Comparison of ENCODE assay signal across 8 mouse cellular contexts in genomic region chr12:86883019-86883279, GRCm38 (mm10). TPM values are rescaled to one million over a fixed set of nuclear protein-coding genes. Genes with fewer than 3 reads are reported as not detected.
A peak's percentile ranks its signal among the peaks of the same experiment; 100 is the strongest.
DNase-seq lines count a peak whose midpoint lies in the region; ATAC-seq and TF ChIP-seq lines count a peak whose summit lies in the region.

No protein-coding gene starts in this region.

- DNase-seq in heart, adult 18-20 months, result no peak
- DNase-seq in CH12.LX (ENCODE audit: extremely low read depth), result no peak
- DNase-seq in left cerebral cortex, adult 9 months (ENCODE audit: low spot score in 2 of 2), result no peak
- no peak for DNase-seq in gastrocnemius, postnatal 14 days
- DNase-seq in layer of hippocampus, adult 18-20 months (ENCODE audit: low spot score in 2 of 2), result no peak

- TF ChIP-seq POLR2A in CH12.LX (IDR thresholded peaks at IDR 0.05; ENCODE audit: low read depth, low read length), result no peak; the same call in 1 of the 2 replicates

- peak overlapping the region; percentile 100 for H3K9ac ChIP-seq in heart, embryonic 12.5 days
- peak overlapping the region; percentile 94 for H3K9ac ChIP-seq in CH12.LX (ENCODE audit: insufficient read depth, low read depth)
- H3K9ac ChIP-seq in forebrain, embryonic 13.5 days, result peak overlapping the region; percentile 100
- peak overlapping the region; percentile 51 for H3K9ac ChIP-seq in liver, embryonic 15.5 days

- no peak for TF ChIP-seq EP300 in CH12.LX (IDR thresholded peaks at IDR 0.05; ENCODE audit: low read length)

- ATAC-seq in heart, embryonic 12.5 days (ENCODE audit: insufficient number of reproducible peaks, low FRiP score), result no peak
- no peak for ATAC-seq in forebrain, embryonic 13.5 days
- ATAC-seq in liver, embryonic 15.5 days (ENCODE audit: insufficient read depth), result no peak

- no peak for TF ChIP-seq RAD21 in CH12.LX (IDR thresholded peaks at IDR 0.05; ENCODE audit: low read depth, low read length)

- peak overlapping the region; percentile 94 for H3K4me2 ChIP-seq in heart, embryonic 12.5 days
- H3K4me2 ChIP-seq in CH12.LX (ENCODE audit: insufficient read depth, low read depth, poor library complexity, severe bottlenecking), result peak overlapping the region; percentile 74
- H3K4me2 ChIP-seq in forebrain, embryonic 13.5 days, result peak overlapping the region; percentile 99
- peak overlapping the region; percentile 70 for H3K4me2 ChIP-seq in liver, embryonic 15.5 days

- H3K79me2 ChIP-seq in CH12.LX (replicated peaks; ENCODE audit: control insufficient read depth, extremely low read depth, insufficient read depth, poor library complexity, severe bottlenecking), result peaks cover 27% of the 10 kb centered on the region

- dilution Hi-C loops in CH12.LX (cut with MboI; ENCODE audit: extremely low pct_ligation_motif_present, extremely low pct_unique_long_range_greater_than_20kb, low sequenced_read_pairs), result no loop called here

- peak overlapping the region; percentile 95 for H3K4me3 ChIP-seq in heart, embryonic 12.5 days
- H3K4me3 ChIP-seq in CH12.LX (replicated peaks in 1 of 3; ENCODE audit: low read depth in 2 of 3, low read length in 2 of 3, poor library complexity in 1 of 3), result peak overlapping the region; percentile 73 to 89 (median 88)
- H3K4me3 ChIP-seq in forebrain, embryonic 13.5 days, result peak overlapping the region; percentile 98
- peak overlapping the region; percentile 60 for H3K4me3 ChIP-seq in liver, embryonic 15.5 days (replicated peaks)

- intact Hi-C loops in gastrocnemius, postnatal 14 days (cut with DNase I; ENCODE audit: low total_unique reads), result loop anchor here (5.0 kb wide), 1 partner anchor 76 kb away; no protein-coding TSS in a partner anchor

- under 1% methylated on average over 24 of the region's 24 CpGs for WGBS in heart, embryonic 12.5 days
- WGBS in forebrain, embryonic 13.5 days, result under 1% methylated on average over 24 of the region's 24 CpGs
- 1% methylated on average over 24 of the region's 24 CpGs for WGBS in liver, embryonic 15.5 days (ENCODE audit: insufficient replicate concordance)

- no peaks in the 10 kb centered on the region for H3K9me3 ChIP-seq in heart, embryonic 12.5 days (replicated peaks)
- peaks cover 5% of the 10 kb centered on the region for H3K9me3 ChIP-seq in CH12.LX (replicated peaks; ENCODE audit: low read length)
- H3K9me3 ChIP-seq in forebrain, embryonic 13.5 days (replicated peaks), result no peaks in the 10 kb centered on the region
- H3K9me3 ChIP-seq in liver, embryonic 15.5 days (replicated peaks), result no peaks in the 10 kb centered on the region

- TF ChIP-seq CTCF in CH12.LX (conservative IDR thresholded peaks at IDR 0.05 in 1 of 2, IDR thresholded peaks at IDR 0.05 in 1 of 2; ENCODE audit: low read depth in 2 of 2, low read length in 2 of 2), result no peak

- in situ Hi-C loops in CH12.LX (cut with MboI; ENCODE audit: low pct_ligation_motif_present, low pct_unique_long_range_greater_than_20kb, low sequenced_read_pairs), result no loop called here

- peak overlapping the region; percentile 100 for H3K27ac ChIP-seq in heart, embryonic 12.5 days (ENCODE audit: poor library complexity, severe bottlenecking)
- peak overlapping the region; percentile 89; the same call in 1 of the 2 replicates for H3K27ac ChIP-seq in CH12.LX (ENCODE audit: insufficient read depth, low read depth)
- H3K27ac ChIP-seq in forebrain, embryonic 13.5 days, result peak overlapping the region; percentile 100
- no peak overlapping the region for H3K27ac ChIP-seq in liver, embryonic 15.5 days (replicated peaks)

- H3K4me1 ChIP-seq in heart, embryonic 12.5 days (replicated peaks), result peaks cover 55% of the 10 kb centered on the region
- peaks cover 23 to 65% of the 10 kb centered on the region in 2 experiments for H3K4me1 ChIP-seq in CH12.LX (ENCODE audit: control insufficient read depth in 1 of 2, insufficient read depth in 2 of 2)
- peaks cover 74% of the 10 kb centered on the region for H3K4me1 ChIP-seq in forebrain, embryonic 13.5 days
- H3K4me1 ChIP-seq in liver, embryonic 15.5 days (replicated peaks), result peaks cover 53% of the 10 kb centered on the region

- H3K36me3 ChIP-seq in heart, embryonic 12.5 days, result peaks cover 16% of the 10 kb centered on the region
- H3K36me3 ChIP-seq in CH12.LX (replicated peaks in 1 of 2; ENCODE audit: control insufficient read depth in 1 of 2, insufficient read depth in 1 of 2, low read length in 1 of 2), result peaks cover 11 to 17% of the 10 kb centered on the region in 2 experiments
- peaks cover 15% of the 10 kb centered on the region; the same call in 1 of the 2 replicates for H3K36me3 ChIP-seq in forebrain, embryonic 13.5 days (ENCODE audit: poor library complexity, severe bottlenecking)
- H3K36me3 ChIP-seq in liver, embryonic 15.5 days (replicated peaks), result no peaks in the 10 kb centered on the region

- no peaks in the 10 kb centered on the region for H3K27me3 ChIP-seq in heart, embryonic 12.5 days (replicated peaks)
- H3K27me3 ChIP-seq in CH12.LX (replicated peaks), result no peaks in the 10 kb centered on the region
- H3K27me3 ChIP-seq in forebrain, embryonic 13.5 days, result no peaks in the 10 kb centered on the region
- peaks cover 96% of the 10 kb centered on the region for H3K27me3 ChIP-seq in liver, embryonic 15.5 days

TF ChIP-seq in CH12.LX, 34 proteins besides CTCF, POLR2A, EP300 and RAD21:
- TF ChIP-seq KAT2A (IDR thresholded peaks at IDR 0.05; ENCODE audit: insufficient replicate concordance, low read length), result no peak

RNA-seq across cellular contexts. Expression of gene Irf2bpl, which starts 1.6 kb away (rescaled TPM):
- 57.8 and 59.5 TPM in 2 replicates for polyA plus RNA-seq in heart, embryonic 12.5 days (2016; fragmentation: Nextera tagmentation; extraction: Ambion mirVana)
- total RNA-seq in heart, adult 18-20 months (2021), result 10 to 100 TPM; 30.0 to 30.5 TPM
- 19.6 and 21.4 TPM in 2 replicates for total RNA-seq in CH12.LX (2012; rRNA removed)
- total RNA-seq in CH12.LX (2014; rRNA removed), result 7.0 and 8.2 TPM in 2 replicates
- polyA plus RNA-seq in CH12.LX (2012; ENCODE audit: insufficient read length, low read depth), result 10.2 and 12.1 TPM in 2 replicates
- polyA plus RNA-seq in forebrain, embryonic 13.5 days (2015; fragmentation: Nextera tagmentation; extraction: Ambion mirVana), result 54.2 and 54.8 TPM in 2 replicates
- polyA plus RNA-seq in liver, embryonic 15.5 days (2015; fragmentation: Nextera tagmentation; extraction: Ambion mirVana), result 2.8 and 3.1 TPM in 2 replicates
- total RNA-seq in gastrocnemius, postnatal 14 days (2021), result 10 to 100 TPM; 41.8 to 42.8 TPM
- 10 to 100 TPM; 76.4 to 76.9 TPM for total RNA-seq in layer of hippocampus, adult 18-20 months (2021)
